Comparison of ENCODE assay signal across 24 mouse cellular contexts in the genomic region with DNA sequence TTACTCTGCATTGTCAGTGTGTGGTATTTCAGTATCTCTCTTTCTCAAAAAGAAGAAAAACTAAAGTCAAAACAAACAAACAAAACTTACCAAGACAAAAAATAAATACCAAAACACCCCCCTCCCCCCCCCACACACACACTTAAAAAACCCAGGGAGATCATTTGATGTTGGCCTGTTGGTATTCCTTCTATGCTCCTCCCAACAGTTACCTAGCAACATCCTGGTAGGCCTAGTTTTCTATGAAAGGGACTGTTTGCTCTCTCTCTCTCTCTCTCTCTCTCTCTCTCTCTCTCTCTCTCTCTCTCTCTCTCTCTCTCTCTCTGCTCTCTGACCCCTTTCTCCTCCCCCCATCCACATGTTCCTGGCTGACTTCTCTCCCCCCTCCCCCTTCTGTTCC.
"Had no signal": no experiment of that assay in that cellular context is flagged by ENCODE, and none has a peak within 500 bp of the region (broad histone marks: within the 10 kb centered on the region; RNA-seq: fewer than 3 reads in every experiment).

No protein-coding gene starts in this region.

- H3K36me3 ChIP-seq: lung, embryonic 15.5 days; midbrain, embryonic 13.5 days; neural tube, embryonic 13.5 days had no signal

- H3K4me1 ChIP-seq: lung, embryonic 15.5 days; midbrain, embryonic 13.5 days; neural tube, embryonic 13.5 days had no signal

- H3K9ac ChIP-seq: liver, embryonic 14.5 days; lung, embryonic 15.5 days; midbrain, embryonic 13.5 days; neural tube, embryonic 13.5 days had no signal

- H3K4me2 ChIP-seq: liver, embryonic 11.5 days; lung, embryonic 15.5 days; midbrain, embryonic 13.5 days; neural tube, embryonic 13.5 days had no signal

- DNase-seq: kidney, adult 18-20 months; kidney, adult 9 months; kidney, postnatal 14 days; kidney, postnatal 4 days; layer of hippocampus, adult 9-11 months; layer of hippocampus, postnatal 36 days; lung, adult 18-20 months; lung, postnatal 14 days; right cerebral cortex, adult 18-20 months; right cerebral cortex, postnatal 14 days; right cerebral cortex, postnatal 4 days; thymus, adult 2 months; thymus, postnatal 14 days; thymus, postnatal 4 days had no signal

- ATAC-seq: intestine, embryonic 16.5 days; midbrain, embryonic 13.5 days had no signal

- H3K9me3 ChIP-seq: lung, embryonic 15.5 days; midbrain, embryonic 13.5 days; neural tube, embryonic 13.5 days had no signal

- H3K4me3 ChIP-seq: left cerebral cortex, adult 2 months; lung, embryonic 15.5 days; midbrain, embryonic 13.5 days; myocyte; neural tube, embryonic 13.5 days had no signal

- H3K27ac ChIP-seq: left cerebral cortex, adult 2 months; liver, embryonic 14.5 days; lung, embryonic 15.5 days; macrophage; midbrain, embryonic 13.5 days; neural tube, embryonic 13.5 days; stomach, postnatal 0 days had no signal

- H3K27me3 ChIP-seq: lung, embryonic 15.5 days; midbrain, embryonic 13.5 days; neural tube, embryonic 13.5 days had no signal
